Mouse (Mus musculus): ENCODE measurements around the gene Paqr3. TPM values are rescaled to one million over a fixed set of nuclear protein-coding genes. Genes with fewer than 3 reads are reported as not detected.
A peak's percentile ranks its signal among the peaks of the same experiment; 100 is the strongest.

Gene Paqr3
- total and polyA plus RNA-seq, 2 experiments from 2014 or later = 0.59 to 2.5 TPM

DNA sequence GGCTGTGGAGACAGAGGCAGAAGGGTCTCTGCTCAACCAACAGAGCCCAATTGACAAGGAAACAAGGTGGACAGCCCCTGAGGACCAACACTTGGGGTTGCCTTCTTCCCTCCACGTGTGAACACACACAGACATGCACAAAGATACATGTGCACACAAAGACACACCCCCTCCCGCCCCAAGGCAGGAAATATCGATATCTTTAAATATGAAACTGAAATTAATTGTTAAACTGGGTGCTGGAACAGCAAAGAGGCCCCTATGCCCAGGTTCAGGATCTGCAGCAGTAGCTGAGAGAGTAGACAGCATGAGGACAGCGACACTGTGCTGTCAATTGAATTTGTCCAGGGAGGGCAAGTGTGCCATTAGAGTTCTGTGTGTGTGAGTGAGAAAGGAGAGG is 45.6 kb downstream of the Paqr3 start:
- Histone ChIP-seq H3K27me3 (ENCODE audit: control insufficient read depth, insufficient read depth, low read length) (no peaks in the 10 kb centered on the region), H3K36me3 (replicated peaks; ENCODE audit: control insufficient read depth, insufficient read depth, low read length) (peaks cover 44% of the 10 kb centered on the region), H3K4me3 (ENCODE audit: low read depth, low read length) (no peak overlapping the region), H3K9me3 (replicated peaks; ENCODE audit: control insufficient read depth, low read length) (no peaks in the 10 kb centered on the region), H3K4me2 (ENCODE audit: low read depth, low read length) (no peak overlapping the region), H3K27ac (ENCODE audit: low read depth) (no peak overlapping the region), H3K4me1 (ENCODE audit: control insufficient read depth, insufficient read depth) (no peaks in the 10 kb centered on the region), H3K9ac (replicated peaks; ENCODE audit: low read depth, low read length) (no peak overlapping the region)
- ATAC-seq (ENCODE audit: insufficient read depth, low read depth) (no peak), DNase-seq (ENCODE audit: low spot score) (no peak)
- no peak for TF ChIP-seq EP300 (IDR thresholded peaks at IDR 0.05; ENCODE audit: low read depth)
- no peak for TF ChIP-seq CTCF (IDR thresholded peaks at IDR 0.05; ENCODE audit: low read depth)
- 88% methylated on average over 4 of the region's 4 CpGs for WGBS

- Histone ChIP-seq H3K4me2 (ENCODE audit: low read depth, low read length) (no peak overlapping the region), H3K9ac (replicated peaks; ENCODE audit: low read depth, low read length) (no peak overlapping the region), H3K4me1 (ENCODE audit: control insufficient read depth, insufficient read depth) (no peaks in the 10 kb centered on the region), H3K4me3 (ENCODE audit: low read depth, low read length) (no peak overlapping the region), H3K27me3 (ENCODE audit: control insufficient read depth, insufficient read depth, low read length) (no peaks in the 10 kb centered on the region), H3K36me3 (replicated peaks; ENCODE audit: control insufficient read depth, insufficient read depth, low read length) (peaks cover 32% of the 10 kb centered on the region), H3K9me3 (replicated peaks; ENCODE audit: control insufficient read depth, low read length) (no peaks in the 10 kb centered on the region), H3K27ac (ENCODE audit: low read depth) (no peak overlapping the region)
- WGBS = 58% methylated on average over 1 of the region's 1 CpGs
- ATAC-seq (ENCODE audit: insufficient read depth, low read depth) (no peak), DNase-seq (ENCODE audit: low spot score) (no peak)
- TF ChIP-seq EP300 (IDR thresholded peaks at IDR 0.05; ENCODE audit: low read depth) (no peak), CTCF (IDR thresholded peaks at IDR 0.05; ENCODE audit: low read depth) (no peak)
Observed at GRCm38 (mm10) chr5:97062041-97062440, 49.4 kb downstream of the Paqr3 start.

GRCm38 (mm10) chr5:97060864-97061263 is 50.5 kb downstream of the Paqr3 start:
- Histone ChIP-seq H3K4me1 (ENCODE audit: control insufficient read depth, insufficient read depth) (no peaks in the 10 kb centered on the region), H3K27me3 (ENCODE audit: control insufficient read depth, insufficient read depth, low read length) (no peaks in the 10 kb centered on the region), H3K9ac (replicated peaks; ENCODE audit: low read depth, low read length) (no peak overlapping the region), H3K4me2 (ENCODE audit: low read depth, low read length) (no peak overlapping the region), H3K9me3 (replicated peaks; ENCODE audit: control insufficient read depth, low read length) (no peaks in the 10 kb centered on the region), H3K36me3 (replicated peaks; ENCODE audit: control insufficient read depth, insufficient read depth, low read length) (peaks cover 28% of the 10 kb centered on the region), H3K27ac (ENCODE audit: low read depth) (no peak overlapping the region), H3K4me3 (ENCODE audit: low read depth, low read length) (no peak overlapping the region)
- DNase-seq (ENCODE audit: low spot score) (no peak), ATAC-seq (ENCODE audit: insufficient read depth, low read depth) (no peak)
- WGBS = 48% methylated on average over 3 of the region's 3 CpGs
- no peak for TF ChIP-seq EP300 (IDR thresholded peaks at IDR 0.05; ENCODE audit: low read depth)
- TF ChIP-seq CTCF (IDR thresholded peaks at IDR 0.05; ENCODE audit: low read depth) = no peak

GRCm38 (mm10) chr5:97056791-97057450 is 54.5 kb downstream of the Paqr3 start:
- Histone ChIP-seq H3K9ac (replicated peaks; ENCODE audit: low read depth, low read length) (no peak overlapping the region), H3K4me2 (ENCODE audit: low read depth, low read length) (no peak overlapping the region), H3K4me1 (ENCODE audit: control insufficient read depth, insufficient read depth) (no peaks in the 10 kb centered on the region), H3K36me3 (replicated peaks; ENCODE audit: control insufficient read depth, insufficient read depth, low read length) (peaks cover 25% of the 10 kb centered on the region), H3K9me3 (replicated peaks; ENCODE audit: control insufficient read depth, low read length) (no peaks in the 10 kb centered on the region), H3K27me3 (ENCODE audit: control insufficient read depth, insufficient read depth, low read length) (no peaks in the 10 kb centered on the region), H3K4me3 (ENCODE audit: low read depth, low read length) (no peak overlapping the region), H3K27ac (ENCODE audit: low read depth) (no peak overlapping the region)
- ATAC-seq (ENCODE audit: insufficient read depth, low read depth) = no peak
- no peak for DNase-seq (ENCODE audit: low spot score)
- WGBS = 83% methylated on average over 12 of the region's 12 CpGs
- no peak for TF ChIP-seq CTCF (IDR thresholded peaks at IDR 0.05; ENCODE audit: low read depth)

- no peak for TF ChIP-seq CTCF (IDR thresholded peaks at IDR 0.05; ENCODE audit: low read depth)
- no peak for TF ChIP-seq EP300 (IDR thresholded peaks at IDR 0.05; ENCODE audit: low read depth)
- no peak for DNase-seq (ENCODE audit: low spot score)
- no peak overlapping the region for H3K9ac ChIP-seq (replicated peaks; ENCODE audit: low read depth, low read length)
- no peaks in the 10 kb centered on the region for H3K27me3 ChIP-seq (ENCODE audit: control insufficient read depth, insufficient read depth, low read length)
- no peak overlapping the region for H3K27ac ChIP-seq (ENCODE audit: low read depth)
- peaks cover 25% of the 10 kb centered on the region for H3K36me3 ChIP-seq (replicated peaks; ENCODE audit: control insufficient read depth, insufficient read depth, low read length)
- H3K4me2 ChIP-seq (ENCODE audit: low read depth, low read length) = no peak overlapping the region
- ATAC-seq (ENCODE audit: insufficient read depth, low read depth) = no peak
- no peaks in the 10 kb centered on the region for H3K9me3 ChIP-seq (replicated peaks; ENCODE audit: control insufficient read depth, low read length)
- H3K4me3 ChIP-seq (ENCODE audit: low read depth, low read length) = no peak overlapping the region
- no peaks in the 10 kb centered on the region for H3K4me1 ChIP-seq (ENCODE audit: control insufficient read depth, insufficient read depth)
- 85% methylated on average over 3 of the region's 3 CpGs for WGBS
Observed at GRCm38 (mm10) chr5:97056359-97056758, 55.0 kb downstream of the Paqr3 start.

GRCm38 (mm10) chr5:97055511-97056068 is 55.8 kb downstream of the Paqr3 start:
- DNase-seq (ENCODE audit: low spot score) = peak; percentile 77
- ATAC-seq (ENCODE audit: insufficient read depth, low read depth) = no peak

More at GRCm38 (mm10) chr5:97055511-97056068, 55.8 kb downstream of the Paqr3 start:
- Histone ChIP-seq H3K4me2 (ENCODE audit: low read depth, low read length) (no peak overlapping the region), H3K9me3 (replicated peaks; ENCODE audit: control insufficient read depth, low read length) (no peaks in the 10 kb centered on the region), H3K27me3 (ENCODE audit: control insufficient read depth, insufficient read depth, low read length) (no peaks in the 10 kb centered on the region), H3K4me3 (ENCODE audit: low read depth, low read length) (no peak overlapping the region), H3K4me1 (ENCODE audit: control insufficient read depth, insufficient read depth) (no peaks in the 10 kb centered on the region), H3K9ac (replicated peaks; ENCODE audit: low read depth, low read length) (no peak overlapping the region), H3K27ac (ENCODE audit: low read depth) (no peak overlapping the region), H3K36me3 (replicated peaks; ENCODE audit: control insufficient read depth, insufficient read depth, low read length) (peaks cover 28% of the 10 kb centered on the region)
- 12% methylated on average over 1 of the region's 1 CpGs for WGBS
- TF ChIP-seq EP300 (IDR thresholded peaks at IDR 0.05; ENCODE audit: low read depth) = no peak
- peak; percentile 86 for TF ChIP-seq CTCF (IDR thresholded peaks at IDR 0.05; ENCODE audit: low read depth)

Data from heart, postnatal 0 days (tissue).